Mouse (Mus musculus) myocyte (in vitro differentiated cells): ENCODE measurements around the gene Cyp27a1.

Source experiments
- MYOD1 ChIP-seq, 3 experiments: IDR thresholded peaks; one replicate each; pipeline ENCODE4 v1.6.1; 2011; ENCODE audit warnings: control low read depth in 2 of 3, low read depth in 2 of 3, mild to moderate bottlenecking in 2 of 3, moderate library complexity in 1 of 3; ENCODE audit not compliant: insufficient read length in 2 of 3, control insufficient read depth in 1 of 3
- MYOG ChIP-seq, 3 experiments: IDR thresholded peaks; one replicate each; pipeline ENCODE4 v1.6.1; 2011; ENCODE audit warnings: control low read depth in 2 of 3, low read depth in 2 of 3, mild to moderate bottlenecking in 2 of 3; ENCODE audit not compliant: insufficient read length in 2 of 3, control insufficient read depth in 1 of 3, insufficient read depth in 1 of 3
- POLR2A ChIP-seq: IDR thresholded peaks from one replicate; pipeline ENCODE4 v1.6.1; 2011; ENCODE audit warnings: low read depth, mild to moderate bottlenecking, control low read depth, moderate library complexity; ENCODE audit not compliant: insufficient read length
- POLR2AphosphoS2 ChIP-seq: IDR thresholded peaks from one replicate; pipeline ENCODE4 v1.6.1; 2011; ENCODE audit warnings: low read depth, control low read depth; ENCODE audit not compliant: insufficient read length

- TF ChIP-seq POLR2AphosphoS2 (no peak), POLR2A (no peak), MYOD1 (IDR thresholded peaks at IDR 0.05; ENCODE audit: control insufficient read depth in 1 of 3, insufficient read length in 2 of 3, low read depth in 2 of 3) (no peak), MYOG (IDR thresholded peaks at IDR 0.05; ENCODE audit: control insufficient read depth in 1 of 3, insufficient read depth in 1 of 3, insufficient read length in 2 of 3, low read depth in 2 of 3) (no peak)
These were observed 45.0 kb upstream of the Cyp27a1 start for GRCm38 (mm10) chr1:74668371-74668770.
